ENCODE assay signal across 17 mouse cellular contexts in the genomic region with DNA sequence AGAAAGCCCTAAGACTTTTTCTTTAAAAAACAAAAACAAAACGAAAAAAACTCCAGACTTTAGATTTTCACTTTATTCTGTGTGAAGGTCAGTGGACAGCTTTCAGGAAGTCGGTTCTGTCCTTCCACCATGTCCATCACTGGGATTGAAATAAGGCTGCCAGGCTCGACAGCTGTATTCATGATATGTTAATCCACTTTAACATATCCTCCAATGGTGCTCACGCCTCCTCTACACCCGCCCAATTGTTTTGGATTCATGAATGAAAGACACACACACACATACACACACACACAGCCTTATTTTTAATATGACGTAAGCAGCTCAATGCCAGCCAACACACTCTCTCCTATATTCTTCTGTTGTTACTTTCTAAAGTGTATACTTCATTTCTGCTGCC. TPM values are rescaled to one million over a fixed set of nuclear protein-coding genes. Genes with fewer than 3 reads are reported as not detected.
DNase-seq lines count a peak whose midpoint lies in the region; ATAC-seq and TF ChIP-seq lines count a peak whose summit lies in the region.
"Had no signal": no experiment of that assay in that cellular context is flagged by ENCODE, and none has a peak within 500 bp of the region (broad histone marks: within the 10 kb centered on the region; RNA-seq: fewer than 3 reads in every experiment).

No protein-coding gene starts in this region.

- intact Hi-C loops in heart, adult 2 months (cut with DNase I), result loop anchor here (10.0 kb wide), 1 partner anchor 527 kb away; a partner anchor contains a TSS

- no peak for TF ChIP-seq POLR2A in heart, adult 2 months (IDR thresholded peaks at IDR 0.05; ENCODE audit: insufficient read depth, low read depth, low read length)

- no peak overlapping the region for H3K27ac ChIP-seq in forebrain, embryonic 13.5 days
- H3K27ac ChIP-seq in forebrain, embryonic 10.5 days, result no peak overlapping the region
- H3K27ac ChIP-seq in heart, adult 2 months, result peak overlapping the region; percentile 54
- H3K27ac ChIP-seq in heart, embryonic 10.5 days, result no peak overlapping the region
- H3K27ac ChIP-seq in forebrain, postnatal 0 days (ENCODE audit: low read depth, low read length), result no peak overlapping the region
- no peak overlapping the region for H3K27ac ChIP-seq in hindbrain, postnatal 0 days
- H3K27ac ChIP-seq: embryonic facial prominence, embryonic 13.5 days; hindbrain, embryonic 12.5 days; intestine, embryonic 15.5 days had no signal

- no peak for TF ChIP-seq EP300 in heart, adult 2 months (IDR thresholded peaks at IDR 0.05; ENCODE audit: insufficient read depth, low read depth, low read length)

- H3K4me3 ChIP-seq in forebrain, embryonic 13.5 days, result no peak overlapping the region
- H3K4me3 ChIP-seq in forebrain, embryonic 10.5 days, result no peak overlapping the region
- no peak overlapping the region for H3K4me3 ChIP-seq in heart, adult 2 months
- no peak overlapping the region for H3K4me3 ChIP-seq in heart, embryonic 10.5 days
- no peak overlapping the region; the same call in 1 of the 2 replicates for H3K4me3 ChIP-seq in forebrain, postnatal 0 days (ENCODE audit: low read depth, low read length)
- H3K4me3 ChIP-seq in hindbrain, postnatal 0 days (ENCODE audit: low read length), result no peak overlapping the region
- H3K4me3 ChIP-seq: embryonic facial prominence, embryonic 13.5 days; hindbrain, embryonic 12.5 days; intestine, embryonic 15.5 days had no signal

- no peaks in the 10 kb centered on the region for H3K27me3 ChIP-seq in forebrain, embryonic 13.5 days
- H3K27me3 ChIP-seq in forebrain, embryonic 10.5 days (ENCODE audit: poor library complexity, severe bottlenecking), result no peaks in the 10 kb centered on the region
- no peaks in the 10 kb centered on the region for H3K27me3 ChIP-seq in heart, adult 2 months (ENCODE audit: control insufficient read depth, insufficient read depth, low read length)
- H3K27me3 ChIP-seq in heart, embryonic 10.5 days (ENCODE audit: insufficient read depth, poor library complexity, severe bottlenecking), result no peaks in the 10 kb centered on the region
- H3K27me3 ChIP-seq in forebrain, postnatal 0 days (ENCODE audit: insufficient read depth, low read length), result no peaks in the 10 kb centered on the region
- no peaks in the 10 kb centered on the region for H3K27me3 ChIP-seq in hindbrain, postnatal 0 days (ENCODE audit: insufficient read depth, low read length)
- H3K27me3 ChIP-seq: embryonic facial prominence, embryonic 13.5 days; hindbrain, embryonic 12.5 days; intestine, embryonic 15.5 days had no signal

- no peak overlapping the region for H3K9ac ChIP-seq in forebrain, embryonic 13.5 days
- H3K9ac ChIP-seq in heart, adult 2 months (ENCODE audit: low read depth, low read length), result no peak overlapping the region
- H3K9ac ChIP-seq in forebrain, postnatal 0 days, result no peak overlapping the region
- H3K9ac ChIP-seq in hindbrain, postnatal 0 days (replicated peaks; ENCODE audit: low read length), result no peak overlapping the region
- H3K9ac ChIP-seq: embryonic facial prominence, embryonic 13.5 days; hindbrain, embryonic 12.5 days; intestine, embryonic 15.5 days had no signal

- no peaks in the 10 kb centered on the region for H3K79me2 ChIP-seq in heart, adult 2 months (replicated peaks; ENCODE audit: control insufficient read depth, insufficient read depth, low read length)

- WGBS in forebrain, embryonic 13.5 days, result 62% methylated on average over 6 of the region's 6 CpGs
- 92% methylated on average over 6 of the region's 6 CpGs for WGBS in forebrain, embryonic 10.5 days
- WGBS in heart, adult 2 months, result 52% methylated on average over 6 of the region's 6 CpGs
- WGBS in heart, embryonic 10.5 days, result 89% methylated on average over 6 of the region's 6 CpGs
- WGBS in forebrain, postnatal 0 days, result 41% methylated on average over 6 of the region's 6 CpGs
- WGBS in hindbrain, postnatal 0 days, result 68% methylated on average over 6 of the region's 6 CpGs

- H3K4me1 ChIP-seq in forebrain, embryonic 13.5 days, result peaks cover 13% of the 10 kb centered on the region
- H3K4me1 ChIP-seq in forebrain, embryonic 10.5 days, result peaks cover 10% of the 10 kb centered on the region
- H3K4me1 ChIP-seq in heart, adult 2 months (ENCODE audit: control insufficient read depth, insufficient read depth, low read length), result 0 out of 2 replicates have a peak, but pooled peaks cover 2% of the 10 kb centered on the region
- peaks cover 3% of the 10 kb centered on the region; the same call in 1 of the 2 replicates for H3K4me1 ChIP-seq in heart, embryonic 10.5 days
- H3K4me1 ChIP-seq in forebrain, postnatal 0 days (ENCODE audit: insufficient read depth), result peaks cover 9% of the 10 kb centered on the region; the same call in 1 of the 2 replicates
- H3K4me1 ChIP-seq in hindbrain, postnatal 0 days (ENCODE audit: insufficient read depth, low read length), result peaks cover 9% of the 10 kb centered on the region; the same call in 1 of the 2 replicates

- H3K36me3 ChIP-seq in forebrain, embryonic 13.5 days (ENCODE audit: poor library complexity, severe bottlenecking), result peaks cover 20% of the 10 kb centered on the region
- peaks cover 61% of the 10 kb centered on the region for H3K36me3 ChIP-seq in forebrain, embryonic 10.5 days (replicated peaks)
- H3K36me3 ChIP-seq in heart, adult 2 months (ENCODE audit: control insufficient read depth, insufficient read depth, low read length), result no peaks in the 10 kb centered on the region
- peaks cover 26% of the 10 kb centered on the region for H3K36me3 ChIP-seq in heart, embryonic 10.5 days
- H3K36me3 ChIP-seq in forebrain, postnatal 0 days (ENCODE audit: insufficient read depth), result no peaks in the 10 kb centered on the region
- H3K36me3 ChIP-seq in hindbrain, postnatal 0 days (ENCODE audit: insufficient read depth, low read length), result no peaks in the 10 kb centered on the region
- H3K36me3 ChIP-seq: intestine, embryonic 15.5 days had no signal

- no peaks in the 10 kb centered on the region for H3K9me3 ChIP-seq in forebrain, embryonic 13.5 days (replicated peaks)
- H3K9me3 ChIP-seq in forebrain, embryonic 10.5 days, result peaks cover 7% of the 10 kb centered on the region; the same call in 1 of the 2 replicates
- H3K9me3 ChIP-seq in heart, embryonic 10.5 days, result no peaks in the 10 kb centered on the region
- no peaks in the 10 kb centered on the region for H3K9me3 ChIP-seq in forebrain, postnatal 0 days (ENCODE audit: low read length)
- H3K9me3 ChIP-seq in hindbrain, postnatal 0 days (ENCODE audit: low read length), result no peaks in the 10 kb centered on the region
- H3K9me3 ChIP-seq: hindbrain, embryonic 12.5 days; intestine, embryonic 15.5 days had no signal

- no peak for DNase-seq in forebrain, embryonic 10.5 days (ENCODE audit: extremely low spot score, low spot score)
- DNase-seq in heart, adult 2 months, result no peak
- no peak for DNase-seq in heart, embryonic 10.5 days (ENCODE audit: low spot score)
- DNase-seq in CD4-positive helper T cell, adult 2 months (ENCODE audit: low read depth, low spot score), result peak; percentile 11
- peak; percentile 49 for DNase-seq in forebrain, postnatal 0 days
- DNase-seq in hindbrain, postnatal 0 days (ENCODE audit: low spot score), result no peak
- DNase-seq: adrenal gland, postnatal 10 days; B cell, adult 2 months; cerebellum, adult 18-20 months; cerebellum, adult 9-11 months; cerebellum, postnatal 36 days; gastrocnemius, postnatal 10 days; kidney, adult 18-20 months had no signal

- no peak for ATAC-seq in forebrain, embryonic 13.5 days
- peak; percentile 44 for ATAC-seq in forebrain, postnatal 0 days
- no peak for ATAC-seq in hindbrain, postnatal 0 days
- ATAC-seq: intestine, embryonic 15.5 days had no signal

- no peak for TF ChIP-seq CTCF in heart, adult 2 months (IDR thresholded peaks at IDR 0.05)
- no peak for TF ChIP-seq CTCF in forebrain, postnatal 0 days (IDR thresholded peaks at IDR 0.05; ENCODE audit: low read depth)
- TF ChIP-seq CTCF in hindbrain, postnatal 0 days (IDR thresholded peaks at IDR 0.05; ENCODE audit: low read depth), result no peak

- H3K4me2 ChIP-seq in forebrain, embryonic 13.5 days, result peak overlapping the region; percentile 9; the same call in 1 of the 2 replicates
- peak overlapping the region; percentile 13; the same call in 1 of the 2 replicates for H3K4me2 ChIP-seq in forebrain, postnatal 0 days (ENCODE audit: low read depth)
- H3K4me2 ChIP-seq in hindbrain, postnatal 0 days (ENCODE audit: low read depth, low read length), result no peak overlapping the region
- H3K4me2 ChIP-seq: embryonic facial prominence, embryonic 13.5 days; hindbrain, embryonic 12.5 days; intestine, embryonic 15.5 days had no signal

RNA-seq across cellular contexts. Expression of a gene that starts 4.8 kb away (rescaled TPM):
- polyA plus RNA-seq in forebrain, embryonic 13.5 days (2015; fragmentation: Nextera tagmentation; extraction: Ambion mirVana), result 27.1 and 28.1 TPM in 2 replicates
- 23.1 and 23.2 TPM in 2 replicates for polyA plus RNA-seq in forebrain, embryonic 10.5 days (2016; fragmentation: Nextera tagmentation; extraction: Ambion mirVana)
- 10 to 100 TPM in 1 of 2 experiments, 1 to 10 TPM in 1; 8.0 to 11.8 TPM for total RNA-seq in heart, adult 2 months (2021)
- 2.5 and 4.4 TPM in 2 replicates for polyA plus RNA-seq in heart, adult 2 months (2012; rRNA removed)
- polyA plus RNA-seq in heart, embryonic 10.5 days (2016; fragmentation: Nextera tagmentation; extraction: Ambion mirVana), result 11.0 and 14.2 TPM in 2 replicates
- total RNA-seq in forebrain, postnatal 0 days (2014; rRNA removed), result 19.5 and 19.9 TPM in 2 replicates
- polyA plus RNA-seq in forebrain, postnatal 0 days (2015; fragmentation: Nextera tagmentation; extraction: Ambion mirVana), result 17.8 and 19.8 TPM in 2 replicates
- 7.7 and 10.2 TPM in 2 replicates for total RNA-seq in hindbrain, postnatal 0 days (2014; rRNA removed)
- polyA plus RNA-seq in hindbrain, postnatal 0 days (2015; fragmentation: Nextera tagmentation; extraction: Ambion mirVana), result 18.4 and 19.6 TPM in 2 replicates

RNA-seq across cellular contexts. Expression of a gene that starts 8.2 kb away (rescaled TPM):
- 8.9 and 12.3 TPM in 2 replicates for polyA plus RNA-seq in forebrain, embryonic 13.5 days (2015; fragmentation: Nextera tagmentation; extraction: Ambion mirVana)
- polyA plus RNA-seq in forebrain, embryonic 10.5 days (2016; fragmentation: Nextera tagmentation; extraction: Ambion mirVana), result 19.0 and 19.4 TPM in 2 replicates
- 10 to 100 TPM in 1 of 2 experiments, 1 to 10 TPM in 1; 9.8 to 11.4 TPM for total RNA-seq in heart, adult 2 months (2021)
- 4.0 and 8.5 TPM in 2 replicates for polyA plus RNA-seq in heart, adult 2 months (2012; rRNA removed)
- 13.3 and 14.2 TPM in 2 replicates for polyA plus RNA-seq in heart, embryonic 10.5 days (2016; fragmentation: Nextera tagmentation; extraction: Ambion mirVana)
- 12.7 and 15.6 TPM in 2 replicates for total RNA-seq in forebrain, postnatal 0 days (2014; rRNA removed)
- 7.7 and 11.9 TPM in 2 replicates for polyA plus RNA-seq in forebrain, postnatal 0 days (2015; fragmentation: Nextera tagmentation; extraction: Ambion mirVana)
- total RNA-seq in hindbrain, postnatal 0 days (2014; rRNA removed), result 9.8 and 10.4 TPM in 2 replicates
- polyA plus RNA-seq in hindbrain, postnatal 0 days (2015; fragmentation: Nextera tagmentation; extraction: Ambion mirVana), result 7.6 and 7.8 TPM in 2 replicates

Comparison
In these comparisons a context has a peak if more than half of its experiments do, and no peak if none do; other contexts are left out.
1. DNase-seq: peak in CD4-positive helper T cell, adult 2 months (single experiment) and forebrain, postnatal 0 days (single experiment); none in forebrain, embryonic 10.5 days (single experiment), heart, adult 2 months (0 of 2), heart, embryonic 10.5 days (single experiment) and hindbrain, postnatal 0 days (single experiment).